Mouse (Mus musculus): ENCODE results near the gene Neurl4.
"Not testable (repeated sequence)": the region's sequence is repeated elsewhere in the genome, so short reads cannot be mapped to it uniquely, and the experiment has no call there.

The Neurl4 gene

DNA sequence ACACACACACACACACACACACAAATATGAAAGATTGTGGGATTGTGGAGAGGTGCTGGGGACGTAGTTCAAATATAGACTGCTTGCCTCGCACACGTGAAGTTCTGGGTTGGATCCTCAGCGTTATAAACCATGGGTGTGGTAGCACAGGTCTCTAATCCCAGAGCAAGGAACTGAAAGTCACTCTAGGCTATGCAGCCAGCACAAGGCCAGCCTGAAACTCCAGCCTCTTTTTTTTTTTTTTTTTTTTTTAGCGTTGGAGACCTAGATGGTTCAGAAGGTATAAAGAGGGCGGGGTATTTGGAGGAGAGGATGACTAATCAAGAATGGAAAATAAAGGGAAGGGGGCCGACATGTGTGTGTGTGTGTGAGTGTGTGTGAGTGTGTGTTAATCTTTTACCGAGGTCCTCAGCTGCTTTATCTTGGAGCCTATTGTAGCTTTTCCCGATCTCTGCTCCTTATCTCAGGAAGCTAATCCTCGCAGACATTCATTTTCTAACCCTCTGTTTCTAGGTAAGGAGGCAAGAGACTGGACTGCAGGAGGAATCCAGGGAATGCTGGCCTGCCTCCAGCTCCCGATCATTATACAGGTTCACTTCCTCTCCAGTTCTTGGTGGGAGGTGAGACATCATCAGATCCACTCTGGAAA, 52.5 kb downstream of the Neurl4 start:
- no peak for DNase-seq (ENCODE audit: low spot score)

DNA sequence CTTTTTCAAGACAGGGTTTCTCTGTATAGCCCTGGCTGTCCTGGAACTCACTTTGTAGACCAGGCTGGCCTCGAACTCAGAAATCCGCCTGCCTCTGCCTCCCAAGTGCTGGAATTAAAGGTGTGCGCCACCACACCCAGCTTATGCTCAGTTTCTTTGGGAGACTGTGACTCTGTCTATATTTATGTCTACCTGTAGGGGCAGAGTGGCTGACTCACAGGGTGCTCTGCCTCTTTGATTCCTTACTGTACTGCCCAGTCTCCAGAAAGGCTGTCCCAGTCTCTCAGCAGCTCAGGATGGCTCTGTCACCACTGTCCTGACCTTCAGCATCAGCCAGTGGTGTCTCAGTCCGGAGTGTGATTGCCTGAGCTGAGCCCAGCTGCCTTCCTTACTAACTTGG, 54.7 kb downstream of the Neurl4 start:
- not testable (repeated sequence) for DNase-seq (ENCODE audit: low spot score)

DNA sequence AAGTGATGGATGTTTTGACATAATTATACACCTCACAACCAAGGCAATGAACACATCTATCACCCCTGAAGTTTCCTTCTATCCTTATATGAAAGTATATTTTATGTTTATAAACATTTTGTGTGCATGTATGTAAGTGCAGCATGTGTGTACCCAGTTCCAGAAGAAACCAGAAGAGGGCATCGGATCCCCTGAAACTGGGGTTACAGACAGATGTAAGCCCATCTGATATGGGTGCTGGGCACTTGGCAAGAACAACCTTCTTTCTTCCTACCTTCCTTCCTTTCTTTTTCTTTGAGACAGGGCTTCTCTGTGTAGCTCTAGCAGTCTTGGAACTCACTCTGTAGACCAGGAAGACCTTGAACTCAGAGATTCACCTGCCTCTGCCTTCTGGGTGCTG, 55.3 kb downstream of the Neurl4 start:
- DNase-seq (ENCODE audit: low spot score) = no peak

DNA sequence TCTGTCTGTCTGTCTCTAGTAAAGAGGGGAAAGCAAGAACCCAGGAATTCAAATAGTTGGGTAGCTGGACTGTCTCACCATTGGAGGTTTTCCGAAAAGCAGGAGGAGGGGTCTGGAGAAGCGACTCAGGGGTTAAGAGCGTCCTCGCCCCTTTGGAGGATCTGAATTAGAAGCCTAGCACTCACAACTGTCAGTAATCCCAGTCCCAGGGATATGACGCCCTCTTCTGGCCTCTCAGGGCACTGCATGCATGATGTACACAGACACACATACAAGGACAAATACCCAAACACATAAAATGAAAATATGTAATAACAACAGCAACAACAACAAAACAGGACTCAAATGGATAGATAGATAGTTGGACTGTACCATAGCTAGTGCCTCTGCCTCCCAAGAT, 59.7 kb downstream of the Neurl4 start:
- no peak for DNase-seq (ENCODE audit: low spot score)

DNA sequence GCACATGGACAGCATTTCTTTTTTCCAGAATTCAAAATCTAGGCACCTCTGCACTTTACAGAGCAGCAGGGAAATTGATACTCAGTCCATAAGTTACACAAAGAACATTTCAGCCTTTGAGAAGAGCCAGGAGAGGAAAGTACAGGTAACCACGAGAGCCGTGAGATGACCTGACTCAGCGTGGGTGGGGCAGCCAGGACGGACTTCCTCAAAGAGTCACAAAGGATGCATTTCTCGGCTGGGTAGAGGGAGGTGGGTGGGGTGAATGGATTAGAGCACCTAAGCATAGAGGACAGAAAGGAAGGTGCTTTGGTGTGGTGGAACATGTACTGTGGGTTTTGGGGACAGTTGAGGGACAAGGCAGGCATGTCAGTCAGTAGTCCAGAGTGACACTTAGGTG, 61.0 kb downstream of the Neurl4 start:
- DNase-seq (ENCODE audit: low spot score) = no peak

All from embryo, embryonic 10.5 days (tissue).